Mouse (Mus musculus): ENCODE data around the gene Olfr1428. TPM values are rescaled to one million over a fixed set of nuclear protein-coding genes. Genes with fewer than 3 reads are reported as not detected.
"Not testable (repeated sequence)": the region's sequence is repeated elsewhere in the genome, so short reads cannot be mapped to it uniquely, and the experiment has no call there.

Olfr1428 gene
- polyA plus RNA-seq, 1 experiment: not detected

GRCm38 (mm10) chr19:12116464-12116863, 767 bp upstream of the Olfr1428 start:
- Histone ChIP-seq H3K36me3 (ENCODE audit: control insufficient read depth, insufficient read depth) (no peaks in the 10 kb centered on the region), H3K79me2 (ENCODE audit: control insufficient read depth, insufficient read depth) (no peaks in the 10 kb centered on the region), H3ac (ENCODE audit: control insufficient read depth, insufficient read length, low read depth) (no peak overlapping the region), H3K27me3 (ENCODE audit: control insufficient read depth, insufficient read depth, insufficient read length) (no peaks in the 10 kb centered on the region), H3K79me3 (ENCODE audit: low read depth) (no peaks in the 10 kb centered on the region), H3K4me3 (ENCODE audit: insufficient read depth, poor library complexity, severe bottlenecking) (no peak overlapping the region)
- no peak for TF ChIP-seq MYOG (IDR thresholded peaks at IDR 0.05; ENCODE audit: control insufficient read depth, extremely low read depth, insufficient read length)
- TF ChIP-seq FOSL1 (IDR thresholded peaks at IDR 0.05; ENCODE audit: insufficient read depth, low read length, poor library complexity, severe bottlenecking): no peak
- no peak for TF ChIP-seq CTCF (IDR thresholded peaks at IDR 0.05; ENCODE audit: control insufficient read depth, insufficient read depth, insufficient read length)
- no peak for TF ChIP-seq MAX (IDR thresholded peaks at IDR 0.05)
- TF ChIP-seq MYOD1 (IDR thresholded peaks at IDR 0.05; ENCODE audit: control insufficient read depth, insufficient read length, low read depth): no peak
- TF ChIP-seq USF1 (IDR thresholded peaks at IDR 0.05; ENCODE audit: low read depth): no peak
- TF ChIP-seq CEBPB (IDR thresholded peaks at IDR 0.05; ENCODE audit: low read depth): no peak

DNA sequence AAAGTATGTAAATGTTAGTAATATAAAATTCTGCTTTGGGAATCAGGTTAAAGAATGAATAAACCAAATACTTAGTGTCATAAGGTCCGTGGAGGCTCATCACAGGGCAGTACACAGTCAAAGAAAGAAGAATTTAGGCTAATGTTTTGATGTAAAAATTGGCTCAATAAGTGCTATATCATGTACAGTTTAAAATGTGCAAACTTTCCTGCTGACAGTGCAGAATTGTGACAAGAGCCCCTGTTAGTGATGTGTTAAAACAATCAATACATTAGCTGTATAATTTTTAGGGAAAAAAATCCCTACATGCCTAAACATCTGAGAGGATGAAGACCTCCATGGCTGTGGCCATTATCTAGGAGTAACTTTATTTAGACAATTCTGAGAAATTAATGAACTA, 1.9 kb downstream of the Olfr1428 start:
- no peaks in the 10 kb centered on the region for H3K79me2 ChIP-seq (ENCODE audit: control insufficient read depth, insufficient read depth)
- no peak overlapping the region for H3K4me3 ChIP-seq (ENCODE audit: insufficient read depth, poor library complexity, severe bottlenecking)
- no peaks in the 10 kb centered on the region for H3K27me3 ChIP-seq (ENCODE audit: control insufficient read depth, insufficient read depth, insufficient read length)
- TF ChIP-seq MYOD1 (IDR thresholded peaks at IDR 0.05; ENCODE audit: control insufficient read depth, insufficient read length, low read depth): no peak
- no peak for TF ChIP-seq USF1 (IDR thresholded peaks at IDR 0.05; ENCODE audit: low read depth)
- no peak for TF ChIP-seq FOSL1 (IDR thresholded peaks at IDR 0.05; ENCODE audit: insufficient read depth, low read length, poor library complexity, severe bottlenecking)
- no peak for TF ChIP-seq MAX (IDR thresholded peaks at IDR 0.05)
- no peaks in the 10 kb centered on the region for H3K79me3 ChIP-seq (ENCODE audit: low read depth)
- no peak overlapping the region for H3ac ChIP-seq (ENCODE audit: control insufficient read depth, insufficient read length, low read depth)
- no peaks in the 10 kb centered on the region for H3K36me3 ChIP-seq (ENCODE audit: control insufficient read depth, insufficient read depth)

DNA sequence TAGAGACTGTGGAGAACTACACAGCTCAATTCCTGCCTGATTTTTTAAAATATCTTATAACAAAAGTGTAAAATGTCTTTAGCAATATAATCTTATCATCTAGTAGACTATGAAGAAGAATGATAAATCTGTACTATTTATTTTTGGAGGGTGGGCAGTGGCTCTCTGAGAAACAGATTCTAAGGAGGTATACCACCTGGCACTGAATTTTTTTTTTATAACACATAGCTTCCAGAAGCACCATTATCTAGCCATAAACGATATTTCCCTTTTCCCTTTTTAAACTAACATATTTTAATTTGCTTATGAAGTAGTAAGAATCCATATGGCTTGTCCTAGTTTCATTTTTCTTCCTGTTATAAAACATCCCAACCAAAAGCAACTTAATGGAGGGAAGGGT, 11.2 kb downstream of the Olfr1428 start:
- no peak overlapping the region for H3K4me3 ChIP-seq (ENCODE audit: insufficient read depth, poor library complexity, severe bottlenecking)
- no peaks in the 10 kb centered on the region for H3K27me3 ChIP-seq (ENCODE audit: control insufficient read depth, insufficient read depth, insufficient read length)
- no peak for TF ChIP-seq MYOG (IDR thresholded peaks at IDR 0.05; ENCODE audit: control insufficient read depth, extremely low read depth, insufficient read length)
- no peak for TF ChIP-seq MAX (IDR thresholded peaks at IDR 0.05)
- no peak for TF ChIP-seq CTCF (IDR thresholded peaks at IDR 0.05; ENCODE audit: control insufficient read depth, insufficient read depth, insufficient read length)
- TF ChIP-seq FOSL1 (IDR thresholded peaks at IDR 0.05; ENCODE audit: insufficient read depth, low read length, poor library complexity, severe bottlenecking): no peak
- TF ChIP-seq CEBPB (IDR thresholded peaks at IDR 0.05; ENCODE audit: low read depth): no peak
- no peak for TF ChIP-seq MYOD1 (IDR thresholded peaks at IDR 0.05; ENCODE audit: control insufficient read depth, insufficient read length, low read depth)
- no peak for TF ChIP-seq USF1 (IDR thresholded peaks at IDR 0.05; ENCODE audit: low read depth)
- no peaks in the 10 kb centered on the region for H3K79me3 ChIP-seq (ENCODE audit: low read depth)
- H3ac ChIP-seq (ENCODE audit: control insufficient read depth, insufficient read length, low read depth): no peak overlapping the region
- no peaks in the 10 kb centered on the region for H3K79me2 ChIP-seq (ENCODE audit: control insufficient read depth, insufficient read depth)
- no peaks in the 10 kb centered on the region for H3K36me3 ChIP-seq (ENCODE audit: control insufficient read depth, insufficient read depth)

GRCm38 (mm10) chr19:12103234-12103633, 12.5 kb downstream of the Olfr1428 start, which contains the start of gene Olfr1427:
Olfr1427 (minus strand) TSS chr19:12103334.
- H3K79me2 ChIP-seq (ENCODE audit: control insufficient read depth, insufficient read depth): no peaks in the 10 kb centered on the region
- TF ChIP-seq MYOG (IDR thresholded peaks at IDR 0.05; ENCODE audit: control insufficient read depth, extremely low read depth, insufficient read length): no peak
- TF ChIP-seq FOSL1 (IDR thresholded peaks at IDR 0.05; ENCODE audit: insufficient read depth, low read length, poor library complexity, severe bottlenecking): no peak
- no peak for TF ChIP-seq USF1 (IDR thresholded peaks at IDR 0.05; ENCODE audit: low read depth)
- TF ChIP-seq CTCF (IDR thresholded peaks at IDR 0.05; ENCODE audit: control insufficient read depth, insufficient read depth, insufficient read length): no peak
- no peak for TF ChIP-seq CEBPB (IDR thresholded peaks at IDR 0.05; ENCODE audit: low read depth)
- no peak for TF ChIP-seq MAX (IDR thresholded peaks at IDR 0.05)
- TF ChIP-seq MYOD1 (IDR thresholded peaks at IDR 0.05; ENCODE audit: control insufficient read depth, insufficient read length, low read depth): no peak
- H3K27me3 ChIP-seq (ENCODE audit: control insufficient read depth, insufficient read depth, insufficient read length): no peaks in the 10 kb centered on the region
- H3K79me3 ChIP-seq (ENCODE audit: low read depth): no peaks in the 10 kb centered on the region
- H3K36me3 ChIP-seq (ENCODE audit: control insufficient read depth, insufficient read depth): no peaks in the 10 kb centered on the region
- H3K4me3 ChIP-seq (ENCODE audit: insufficient read depth, poor library complexity, severe bottlenecking): no peak within 1 kb of the TSS
- no peak within 1 kb of the TSS for H3ac ChIP-seq (ENCODE audit: control insufficient read depth, insufficient read length, low read depth)

DNA sequence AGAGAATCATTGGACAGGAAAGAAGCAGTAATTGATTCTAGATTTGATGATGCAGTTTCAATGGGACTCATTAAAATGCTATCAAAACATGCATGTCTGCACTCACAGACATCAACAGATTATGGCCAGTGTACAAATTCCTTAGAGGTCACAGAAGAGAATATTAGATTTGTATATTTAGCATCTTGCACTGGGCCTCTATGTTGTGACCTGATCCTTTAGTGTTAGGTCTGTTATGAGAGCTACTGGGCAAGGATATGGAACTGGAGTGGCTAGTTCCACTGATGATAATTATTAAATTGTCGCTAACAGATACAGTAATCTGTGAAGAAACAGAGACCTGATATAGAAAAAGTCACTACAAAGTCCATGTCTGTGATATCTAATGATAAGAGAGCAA, 23.8 kb downstream of the Olfr1428 start, which contains the start of gene Olfr1426:
Gene Olfr1426, minus strand, starts transcription at position 101 of the 400 bp plus-strand sequence.
- no peaks in the 10 kb centered on the region for H3K79me3 ChIP-seq (ENCODE audit: low read depth)
- TF ChIP-seq CEBPB (IDR thresholded peaks at IDR 0.05; ENCODE audit: low read depth): no peak
- TF ChIP-seq MYOG (IDR thresholded peaks at IDR 0.05; ENCODE audit: control insufficient read depth, extremely low read depth, insufficient read length): no peak
- TF ChIP-seq FOSL1 (IDR thresholded peaks at IDR 0.05; ENCODE audit: insufficient read depth, low read length, poor library complexity, severe bottlenecking): no peak
- no peak for TF ChIP-seq USF1 (IDR thresholded peaks at IDR 0.05; ENCODE audit: low read depth)
- TF ChIP-seq CTCF (IDR thresholded peaks at IDR 0.05; ENCODE audit: control insufficient read depth, insufficient read depth, insufficient read length): no peak
- TF ChIP-seq MAX (IDR thresholded peaks at IDR 0.05): no peak
- TF ChIP-seq MYOD1 (IDR thresholded peaks at IDR 0.05; ENCODE audit: control insufficient read depth, insufficient read length, low read depth): no peak
- no peaks in the 10 kb centered on the region for H3K36me3 ChIP-seq (ENCODE audit: control insufficient read depth, insufficient read depth)
- no peaks in the 10 kb centered on the region for H3K79me2 ChIP-seq (ENCODE audit: control insufficient read depth, insufficient read depth)
- H3ac ChIP-seq (ENCODE audit: control insufficient read depth, insufficient read length, low read depth): no peak within 1 kb of the TSS
- no peak within 1 kb of the TSS for H3K4me3 ChIP-seq (ENCODE audit: insufficient read depth, poor library complexity, severe bottlenecking)
- H3K27me3 ChIP-seq (ENCODE audit: control insufficient read depth, insufficient read depth, insufficient read length): no peaks in the 10 kb centered on the region

- not testable (repeated sequence) for H3K4me3 ChIP-seq (ENCODE audit: insufficient read depth, poor library complexity, severe bottlenecking); H3K79me3 ChIP-seq (ENCODE audit: low read depth); H3ac ChIP-seq (ENCODE audit: control insufficient read depth, insufficient read length, low read depth); H3K79me2 ChIP-seq (ENCODE audit: control insufficient read depth, insufficient read depth); H3K36me3 ChIP-seq (ENCODE audit: control insufficient read depth, insufficient read depth); H3K27me3 ChIP-seq (ENCODE audit: control insufficient read depth, insufficient read depth, insufficient read length)
Measured at GRCm38 (mm10) chr19:12077631-12078030, 38.1 kb downstream of the Olfr1428 start, which contains the start of gene Olfr1425. Olfr1425 (minus strand) TSS chr19:12077731.

DNA sequence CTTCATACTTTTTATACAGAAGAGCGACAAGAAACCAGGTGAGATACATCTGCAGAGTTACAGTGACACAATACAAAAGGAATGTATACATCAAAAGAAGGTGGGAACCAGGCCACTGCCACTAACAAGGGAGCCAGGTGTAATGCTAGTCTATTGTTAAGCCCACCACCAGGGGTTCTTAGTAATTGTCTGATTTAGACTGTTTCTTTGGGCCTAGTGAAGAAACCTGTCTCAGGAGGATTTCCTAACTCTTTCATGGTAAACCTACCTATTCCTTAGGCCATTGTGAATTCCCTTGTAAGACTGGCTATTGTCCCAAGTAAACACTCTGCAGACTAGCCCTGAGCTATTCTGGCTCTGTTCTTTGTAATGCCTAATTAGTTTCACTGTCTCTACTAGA, 46.2 kb downstream of the Olfr1428 start:
- H3K79me3 ChIP-seq (ENCODE audit: low read depth); H3K4me3 ChIP-seq (ENCODE audit: insufficient read depth, poor library complexity, severe bottlenecking); H3K36me3 ChIP-seq (ENCODE audit: control insufficient read depth, insufficient read depth); H3ac ChIP-seq (ENCODE audit: control insufficient read depth, insufficient read length, low read depth); H3K79me2 ChIP-seq (ENCODE audit: control insufficient read depth, insufficient read depth); H3K27me3 ChIP-seq (ENCODE audit: control insufficient read depth, insufficient read depth, insufficient read length): not testable (repeated sequence)

GRCm38 (mm10) chr19:12067806-12068205, 47.9 kb downstream of the Olfr1428 start:
- H3K79me2 ChIP-seq (ENCODE audit: control insufficient read depth, insufficient read depth); H3K36me3 ChIP-seq (ENCODE audit: control insufficient read depth, insufficient read depth); H3K79me3 ChIP-seq (ENCODE audit: low read depth); H3K27me3 ChIP-seq (ENCODE audit: control insufficient read depth, insufficient read depth, insufficient read length); H3K4me3 ChIP-seq (ENCODE audit: insufficient read depth, poor library complexity, severe bottlenecking); H3ac ChIP-seq (ENCODE audit: control insufficient read depth, insufficient read length, low read depth): not testable (repeated sequence)

DNA sequence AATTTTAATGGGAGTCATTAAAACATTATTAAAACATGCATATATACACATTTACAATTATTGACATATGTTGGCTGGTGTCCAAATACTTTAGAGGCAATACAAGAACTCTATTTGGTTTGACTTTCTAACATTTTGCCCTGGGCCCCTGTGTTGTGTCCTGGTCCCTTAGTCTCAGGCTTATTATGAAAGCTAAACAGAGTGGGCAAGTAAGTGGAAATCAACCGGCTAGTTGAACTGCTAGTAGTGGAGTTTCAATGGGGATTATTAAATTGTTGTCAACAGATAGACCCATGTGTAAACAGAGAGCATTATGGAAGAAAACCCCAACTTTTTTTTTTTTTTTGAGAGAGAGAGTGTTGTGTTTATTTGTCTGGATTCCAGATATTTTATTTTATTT, 53.1 kb downstream of the Olfr1428 start, which contains the start of gene Olfr1424:
Gene Olfr1424, minus strand, starts transcription at position 101 of the 400 bp plus-strand sequence.
- not testable (repeated sequence) for H3K36me3 ChIP-seq (ENCODE audit: control insufficient read depth, insufficient read depth); H3K79me2 ChIP-seq (ENCODE audit: control insufficient read depth, insufficient read depth); H3K27me3 ChIP-seq (ENCODE audit: control insufficient read depth, insufficient read depth, insufficient read length); H3ac ChIP-seq (ENCODE audit: control insufficient read depth, insufficient read length, low read depth); H3K4me3 ChIP-seq (ENCODE audit: insufficient read depth, poor library complexity, severe bottlenecking); H3K79me3 ChIP-seq (ENCODE audit: low read depth)
